Mouse (Mus musculus) liver, adult 2 months (tissue): ENCODE measurements around the gene Lasp1.

Source experiments
- CTCF ChIP-seq: fragments of 200-500 bp; IDR thresholded peaks from 2 replicates; pipeline ENCODE4 v1.5.1; 2011; ENCODE audit warnings: low read depth, low read length, control low read depth
- POLR2A ChIP-seq: fragments of 200-500 bp; IDR thresholded peaks from 2 replicates; pipeline ENCODE4 v1.6.1; 2011; ENCODE audit warnings: low read length, control low read depth; ENCODE audit not compliant: insufficient read depth; ENCODE audit errors: extremely low read depth

- TF ChIP-seq CTCF, result no peak
- no peak for TF ChIP-seq POLR2A
Measured at GRCm38 (mm10) chr11:97821401-97822064, 22.7 kb downstream of the Lasp1 start.
